Mouse (Mus musculus) embryonic facial prominence, embryonic 13.5 days (tissue): ENCODE results near the gene Tmem125. TPM values are rescaled to one million over a fixed set of nuclear protein-coding genes. Genes with fewer than 3 reads are reported as not detected.
"Not testable (repeated sequence)": the region's sequence is repeated elsewhere in the genome, so short reads cannot be mapped to it uniquely, and the experiment has no call there.

Experiments used
- ATAC-seq: fragments of 200-750 bp; cut with Nextera tagmentation; 2 replicates; pipeline ENCODE4 v1.8.0; 2017; ENCODE audit warnings: low read depth; ENCODE audit not compliant: insufficient number of reproducible peaks, insufficient read depth, low FRiP score, low TSS enrichment
- H3K27ac ChIP-seq: fragments of 300-500 bp; sonication (generic); 2 replicates; pipeline ENCODE4 v1.5.1; 2015; ENCODE audit warnings: moderate library complexity, mild to moderate bottlenecking, inconsistent platforms
- H3K27me3 ChIP-seq: fragments of 300-500 bp; sonication (generic); 2 replicates; pipeline ENCODE4 v1.6.1; 2015; ENCODE audit warnings: mild to moderate bottlenecking, inconsistent platforms
- H3K36me3 ChIP-seq: fragments of 300-500 bp; sonication (generic); 2 replicates; pipeline ENCODE4 v1.6.1; 2015; ENCODE audit warnings: mild to moderate bottlenecking, inconsistent platforms
- H3K4me1 ChIP-seq: fragments of 300-500 bp; sonication (generic); 2 replicates; pipeline ENCODE4 v1.6.1; 2015; ENCODE audit warnings: inconsistent platforms
- H3K4me2 ChIP-seq: fragments of 300-500 bp; sonication (generic); 2 replicates; pipeline ENCODE4 v1.6.1; 2015; ENCODE audit warnings: moderate library complexity, mild to moderate bottlenecking, inconsistent platforms
- H3K4me3 ChIP-seq: fragments of 300-500 bp; sonication (generic); 2 replicates; pipeline ENCODE4 v1.5.1; 2015; ENCODE audit warnings: mild to moderate bottlenecking, inconsistent platforms
- H3K9ac ChIP-seq: fragments of 300-500 bp; sonication (generic); 2 replicates; pipeline ENCODE4 v1.6.1; 2015; ENCODE audit warnings: mild to moderate bottlenecking, inconsistent platforms
- H3K9me3 ChIP-seq: fragments of 300-500 bp; sonication (generic); 2 replicates; pipeline ENCODE4 v1.6.1; 2016; ENCODE audit warnings: inconsistent platforms
- WGBS: fragments of 180-500 bp; shearing (Covaris S2); methylation state at CpG from one replicate; pipeline ENCODE4 v1.1.7; 2015; ENCODE audit warnings: mixed read lengths; 5-methylcytosine and 5-hydroxymethylcytosine counted together
- polyA plus RNA-seq: library from polyadenylated mRNA; unstranded; fragments of >200 nt; fragmentation: Nextera tagmentation; extraction: Ambion mirVana; gene quantifications from 2 replicates; pipeline ENCODE4 v1.2.1, GENCODE M21; 2015

Gene Tmem125
- polyA plus RNA-seq, 1 experiment from 2014 or later = 3.2 TPM

- Histone ChIP-seq H3K27ac (no peak overlapping the region), H3K9ac (no peak overlapping the region), H3K36me3 (no peaks in the 10 kb centered on the region), H3K9me3 (no peaks in the 10 kb centered on the region), H3K27me3 (peaks cover 11% of the 10 kb centered on the region; the same call in 1 of the 2 replicates), H3K4me3 (no peak overlapping the region), H3K4me1 (peaks cover 13% of the 10 kb centered on the region), H3K4me2 (no peak overlapping the region)
- ATAC-seq = no peak
- WGBS = 35% methylated on average over 15 of the region's 16 CpGs
These were observed 26.2 kb downstream of the Tmem125 start for GRCm38 (mm10) chr4:118517497-118518146.

- 8% methylated on average over 20 of the region's 20 CpGs for WGBS
- Histone ChIP-seq H3K4me3 (no peak overlapping the region), H3K27ac (no peak overlapping the region), H3K4me2 (no peak overlapping the region), H3K9ac (no peak overlapping the region), H3K9me3 (no peaks in the 10 kb centered on the region), H3K27me3 (peaks cover 11% of the 10 kb centered on the region; the same call in 1 of the 2 replicates), H3K4me1 (peaks cover 13% of the 10 kb centered on the region), H3K36me3 (no peaks in the 10 kb centered on the region)
- ATAC-seq = no peak
These were observed 26.9 kb downstream of the Tmem125 start for GRCm38 (mm10) chr4:118516699-118517496.

GRCm38 (mm10) chr4:118509050-118509449, 34.8 kb downstream of the Tmem125 start:
- 0 out of 2 replicates have a peak overlapping the region, but pooled peaks have one; percentile 44 for H3K27ac ChIP-seq
- H3K4me2 ChIP-seq = no peak overlapping the region
- 6% methylated on average over 6 of the region's 6 CpGs for WGBS
- no peak overlapping the region for H3K9ac ChIP-seq
- H3K9me3 ChIP-seq = no peaks in the 10 kb centered on the region
- ATAC-seq = 0 out of 2 replicates have a peak, but pooled peaks have one; percentile 20
- 0 out of 2 replicates have a peak, but pooled peaks cover 5% of the 10 kb centered on the region for H3K4me1 ChIP-seq
- no peaks in the 10 kb centered on the region for H3K36me3 ChIP-seq
- no peak overlapping the region for H3K4me3 ChIP-seq
- H3K27me3 ChIP-seq = no peaks in the 10 kb centered on the region

- not testable (repeated sequence) for H3K9me3 ChIP-seq, H3K27ac ChIP-seq, H3K4me3 ChIP-seq, H3K4me2 ChIP-seq, H3K36me3 ChIP-seq, ATAC-seq, H3K4me1 ChIP-seq, H3K9ac ChIP-seq, H3K27me3 ChIP-seq
- 76% methylated on average over 1 of the region's 1 CpGs for WGBS
These were observed 36.7 kb downstream of the Tmem125 start for GRCm38 (mm10) chr4:118507171-118507570.

- no peaks in the 10 kb centered on the region for H3K36me3 ChIP-seq
- no peak for ATAC-seq
- no peak overlapping the region for H3K9ac ChIP-seq
- WGBS = 72% methylated on average over 3 of the region's 3 CpGs
- H3K9me3 ChIP-seq = no peaks in the 10 kb centered on the region
- H3K27ac ChIP-seq = no peak overlapping the region
- no peak overlapping the region for H3K4me3 ChIP-seq
- H3K27me3 ChIP-seq = no peaks in the 10 kb centered on the region
- 0 out of 2 replicates have a peak, but pooled peaks cover 5% of the 10 kb centered on the region for H3K4me1 ChIP-seq
- H3K4me2 ChIP-seq = no peak overlapping the region
These were observed 38.3 kb downstream of the Tmem125 start for GRCm38 (mm10) chr4:118505551-118505950.

GRCm38 (mm10) chr4:118500792-118501191, 43.1 kb downstream of the Tmem125 start:
- no peaks in the 10 kb centered on the region for H3K27me3 ChIP-seq
- no peak for ATAC-seq
- H3K4me2 ChIP-seq = no peak overlapping the region
- no peak overlapping the region for H3K27ac ChIP-seq
- H3K9me3 ChIP-seq = no peaks in the 10 kb centered on the region
- H3K4me1 ChIP-seq = no peaks in the 10 kb centered on the region
- no peak overlapping the region for H3K4me3 ChIP-seq
- H3K9ac ChIP-seq = no peak overlapping the region
- 69% methylated on average over 9 of the region's 9 CpGs for WGBS
- H3K36me3 ChIP-seq = no peaks in the 10 kb centered on the region

GRCm38 (mm10) chr4:118500171-118500724, 43.6 kb downstream of the Tmem125 start:
- H3K4me1 ChIP-seq = no peaks in the 10 kb centered on the region
- no peak for ATAC-seq
- H3K4me3 ChIP-seq = no peak overlapping the region
- H3K9me3 ChIP-seq = no peaks in the 10 kb centered on the region
- no peaks in the 10 kb centered on the region for H3K36me3 ChIP-seq
- H3K4me2 ChIP-seq = no peak overlapping the region
- no peak overlapping the region for H3K27ac ChIP-seq
- no peaks in the 10 kb centered on the region for H3K27me3 ChIP-seq
- no peak overlapping the region for H3K9ac ChIP-seq
- 52% methylated on average over 6 of the region's 6 CpGs for WGBS

Other genes starting within 250 kb of the Tmem125 start
- gene Szt2, start 134.8 kb downstream of the Tmem125 start, polyA plus RNA-seq = 9.9 and 10.3 TPM in 2 replicates
- 111 and 115 TPM in 2 replicates for gene Med8, start 134.7 kb downstream of the Tmem125 start, polyA plus RNA-seq
- 55.7 and 62.8 TPM in 2 replicates for gene Elovl1, start 116.0 kb downstream of the Tmem125 start, polyA plus RNA-seq
- gene Cdc20, start 106.7 kb downstream of the Tmem125 start, polyA plus RNA-seq = 225 and 247 TPM in 2 replicates
- 0.54 and 1.1 TPM in 2 replicates for gene Mpl, start 86.5 kb downstream of the Tmem125 start, polyA plus RNA-seq
- gene Tie1, start 54.0 kb downstream of the Tmem125 start, polyA plus RNA-seq = 19.4 and 19.6 TPM in 2 replicates
- 4.1 and 5.0 TPM in 2 replicates for gene 2610528J11Rik, start 17.0 kb downstream of the Tmem125 start, polyA plus RNA-seq
- gene Cfap57, start 76.7 kb upstream of the Tmem125 start, polyA plus RNA-seq = 0.17 and 0.22 TPM in 2 replicates
- 141 and 164 TPM in 2 replicates for gene Ebna1bp2, start 76.8 kb upstream of the Tmem125 start, polyA plus RNA-seq
- not detected in 2 replicates for gene Olfr62, start 114.9 kb upstream of the Tmem125 start, polyA plus RNA-seq
- gene Olfr1342, start 148.7 kb upstream of the Tmem125 start, polyA plus RNA-seq = 0.19 and 0.20 TPM in 2 replicates
- gene Olfr1341, start 159.5 kb upstream of the Tmem125 start, polyA plus RNA-seq = 0.07 TPM in 1 of 2 replicates, not detected in the other
- not detected in 2 replicates for gene Olfr1340, start 176.1 kb upstream of the Tmem125 start, polyA plus RNA-seq
- gene Olfr1339, start 188.1 kb upstream of the Tmem125 start, polyA plus RNA-seq = not detected in 2 replicates
- 0.08 TPM in 1 of 2 replicates, not detected in the other for gene Olfr1338, start 214.7 kb upstream of the Tmem125 start, polyA plus RNA-seq
- gene Olfr1337, start 238.5 kb upstream of the Tmem125 start, polyA plus RNA-seq = not detected in 2 replicates